Mouse (Mus musculus): ENCODE results near the gene St6galnac4. TPM values are rescaled to one million over a fixed set of nuclear protein-coding genes. Genes with fewer than 3 reads are reported as not detected.

St6galnac4 gene
- total RNA-seq (2023) = 10 to 100 TPM; 59.7 to 63.9 TPM

GRCm38 (mm10) chr2:32586871-32587351 is at the start of gene St6galnac4:
Gene St6galnac4, plus strand, starts transcription at chr2:32587095.

DNA sequence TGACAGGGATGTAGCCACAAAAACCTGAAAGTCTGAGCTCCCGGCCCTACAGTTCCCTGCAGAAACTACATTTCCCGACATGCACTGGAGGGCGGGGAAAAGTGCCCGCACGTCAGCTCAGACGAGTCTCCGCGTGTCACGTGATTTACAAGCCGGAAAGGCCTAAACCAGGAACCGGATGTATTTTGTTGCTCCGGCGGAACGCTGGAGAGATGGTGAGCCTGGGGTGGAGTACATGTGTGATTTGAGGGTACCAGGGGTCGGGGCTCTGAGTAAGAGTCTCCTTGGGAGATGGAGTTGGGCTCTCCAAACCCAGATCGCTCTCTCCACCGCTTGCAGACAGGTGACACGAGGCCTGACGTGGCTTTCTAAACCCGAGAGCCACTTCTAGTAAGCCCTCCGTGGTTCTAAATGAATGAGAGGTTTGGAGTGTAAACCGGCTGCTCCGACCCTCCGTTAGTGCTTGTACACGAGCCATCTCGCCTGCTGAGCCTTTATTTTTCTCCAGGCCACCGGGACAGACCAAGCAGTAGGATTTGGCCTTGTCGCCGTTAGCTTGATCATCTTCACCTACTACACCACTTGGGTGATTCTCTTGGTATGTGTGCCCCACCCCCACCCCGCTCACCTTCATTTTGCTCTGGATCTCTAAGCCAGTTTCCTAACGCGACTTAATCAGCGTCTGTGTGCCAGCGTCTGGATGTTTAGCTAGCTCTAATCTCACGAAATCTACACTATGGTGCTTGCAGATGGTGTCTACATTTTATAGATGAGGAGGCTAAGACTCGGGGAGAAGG is 16.0 kb upstream of the St6galnac4 start, which contains the start of gene Dpm2:
Gene Dpm2, plus strand, starts transcription at position 161 of the 797 bp plus-strand sequence.

GRCm38 (mm10) chr2:32574497-32574896 is 12.4 kb upstream of the St6galnac4 start, which contains the start of gene Pip5kl1:
Gene Pip5kl1, plus strand, starts transcription at chr2:32574797.

GRCm38 (mm10) chr2:32575586-32576160 is 11.2 kb upstream of the St6galnac4 start, which contains the start of gene 9430097D07Rik:
Gene 9430097D07Rik, minus strand, starts transcription at chr2:32575684.

GRCm38 (mm10) chr2:32599409-32599808 is 12.5 kb downstream of the St6galnac4 start, which contains the start of gene St6galnac6:
Gene St6galnac6, plus strand, starts transcription at chr2:32599709.

DNA sequence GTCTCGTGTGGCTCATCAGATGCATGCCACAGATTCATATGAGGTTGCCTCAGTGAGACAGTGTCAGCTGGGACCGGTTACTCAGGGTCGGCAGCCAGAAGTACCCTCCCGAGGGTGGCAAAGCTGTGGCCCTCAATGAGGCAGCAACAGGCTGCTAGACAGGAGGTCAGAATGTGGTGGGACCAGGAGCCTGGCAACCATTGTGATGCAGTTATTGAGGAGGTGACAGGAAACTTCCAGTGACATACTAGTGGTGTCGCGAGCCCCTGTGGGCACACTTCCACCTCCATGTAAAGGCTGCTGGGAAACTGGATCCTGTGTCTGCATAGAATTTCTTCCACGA is 34.6 kb downstream of the St6galnac4 start, which contains the start of gene Ak1:
Gene Ak1, plus strand, starts transcription at position 242 of the 343 bp plus-strand sequence.

GRCm38 (mm10) chr2:32646379-32647056 is 59.6 kb downstream of the St6galnac4 start, which contains the start of gene Eng:
Gene Eng, plus strand, starts transcription at chr2:32646595.

Other genes with a start within 250 kb of the St6galnac4 start
- gene Ciz1, start 234.8 kb upstream of the St6galnac4 start, total RNA-seq (2023) = 100 to 1,000 TPM; 134 to 162 TPM
- gene Dnm1, start 233.8 kb upstream of the St6galnac4 start, total RNA-seq (2023) = not detected
- 10 to 100 TPM; 45.5 to 54.0 TPM for gene 1110008P14Rik, start 205.2 kb upstream of the St6galnac4 start, total RNA-seq (2023)
- gene Lcn2, start 198.8 kb upstream of the St6galnac4 start, total RNA-seq (2023) = 1 to 10 TPM; 1.7 to 2.3 TPM
- gene Ptges2, start 191.2 kb upstream of the St6galnac4 start, total RNA-seq (2023) = 10 to 100 TPM; 11.4 to 15.6 TPM
- 1 to 10 TPM; 3.9 to 5.5 TPM for gene Naif1, start 136.6 kb upstream of the St6galnac4 start, total RNA-seq (2023)
- 10 to 100 TPM; 34.2 to 43.0 TPM for gene Slc25a25, start 135.7 kb upstream of the St6galnac4 start, total RNA-seq (2023)
- gene Fam102a, start 51.8 kb upstream of the St6galnac4 start, total RNA-seq (2023) = 10 to 100 TPM; 69.0 to 74.8 TPM
- gene Dpm2, start 16.2 kb upstream of the St6galnac4 start, total RNA-seq (2023) = 10 to 100 TPM; 63.0 to 66.8 TPM
- gene Pip5kl1, start 12.3 kb upstream of the St6galnac4 start, total RNA-seq (2023) = under 1 TPM in 1 of 2 experiments, not detected in 1; 0.56 TPM
- gene 9430097D07Rik, start 11.4 kb upstream of the St6galnac4 start, total RNA-seq (2023) = not detected
- gene St6galnac6, start 12.6 kb downstream of the St6galnac4 start, total RNA-seq (2023) = 10 to 100 TPM in 1 of 2 experiments, 1 to 10 TPM in 1; 6.3 to 10.6 TPM
- gene Ak1, start 34.7 kb downstream of the St6galnac4 start, total RNA-seq (2023) = not detected
- gene Eng, start 59.5 kb downstream of the St6galnac4 start, total RNA-seq (2023) = under 1 TPM; 0.36 to 0.84 TPM
- gene Fpgs, start 117.0 kb downstream of the St6galnac4 start, total RNA-seq (2023) = 10 to 100 TPM; 30.3 to 36.4 TPM
- gene Cdk9, start 126.0 kb downstream of the St6galnac4 start, total RNA-seq (2023) = 100 to 1,000 TPM; 160 to 188 TPM
- 100 to 1,000 TPM; 113 to 116 TPM for gene Sh2d3c, start 134.0 kb downstream of the St6galnac4 start, total RNA-seq (2023)
- gene 6330409D20Rik, start 153.9 kb downstream of the St6galnac4 start, total RNA-seq (2023) = not detected
- 10 to 100 TPM; 35.6 to 37.1 TPM for gene Tor2a, start 170.1 kb downstream of the St6galnac4 start, total RNA-seq (2023)
- gene Ttc16, start 188.5 kb downstream of the St6galnac4 start, total RNA-seq (2023) = under 1 TPM in 1 of 2 experiments, not detected in 1; 0.15 TPM
- gene Ptrh1, start 188.7 kb downstream of the St6galnac4 start, total RNA-seq (2023) = 1 to 10 TPM; 2.5 to 3.8 TPM
- gene Cfap157, start 197.3 kb downstream of the St6galnac4 start, total RNA-seq (2023) = not detected

Data from B cell, adult 67 days (primary cell).